Mouse (Mus musculus) embryonic stem cell, embryonic (primary cell): ENCODE measurements around the gene Epb41l3.

Experiments used
- CTCF ChIA-PET, 4 experiments: fragments of 300-600 bp in 2 of 4; fragments of 350-600 bp in 2 of 4; sonication (Branson Sonifier 250); formaldehyde crosslinking; loops; one replicate each; lab custom pipeline; 2022; ENCODE audit warnings: inconsistent platforms in 2 of 4; lab: Charles Lee
- POLR2A ChIA-PET, 4 experiments: fragments of 300-600 bp in 2 of 4; fragments of 350-600 bp in 2 of 4; sonication (Branson Sonifier 250); formaldehyde crosslinking; loops; one replicate each; lab custom pipeline; 2022; ENCODE audit warnings: antibody characterized with exemption in 4 of 4, inconsistent platforms in 1 of 4; lab: Charles Lee

Gene Epb41l3

GRCm38 (mm10) chr17:69265759-69266463 lies 190.4 kb downstream of the Epb41l3 start:
- ChIA-PET POLR2A (interaction anchor here in 3 of 4 experiments (0.5 to 5.4 kb wide), 10 partner anchors 9 to 1063 kb away, joined by 3 to 32 read pairs (median 5); no protein-coding TSS in a partner anchor), CTCF (interaction anchor here in 3 of 4 experiments (0.6 to 1.7 kb wide), 3 partner anchors 11 kb away, joined by 4 to 7 read pairs (median 4); no protein-coding TSS in a partner anchor)

GRCm38 (mm10) chr17:69266936-69267335 lies 191.5 kb downstream of the Epb41l3 start:
- ChIA-PET CTCF (no interaction called here), POLR2A (interaction anchor here in 2 of 4 experiments (0.9 to 5.4 kb wide), 4 partner anchors 9 to 16 kb away, joined by 4 to 32 read pairs (median 12); no protein-coding TSS in a partner anchor)

GRCm38 (mm10) chr17:69267526-69267925 lies 192.0 kb downstream of the Epb41l3 start:
- POLR2A ChIA-PET = interaction anchor here in 2 of 4 experiments (0.9 to 5.4 kb wide), 4 partner anchors 9 to 16 kb away, joined by 4 to 32 read pairs (median 6); no protein-coding TSS in a partner anchor
- CTCF ChIA-PET = no interaction called here

GRCm38 (mm10) chr17:69277362-69277761 lies 201.9 kb downstream of the Epb41l3 start:
- POLR2A ChIA-PET = interaction anchor here in 3 of 4 experiments (0.6 to 3.6 kb wide), 32 partner anchors 8 to 1725 kb away, joined by 3 to 32 read pairs (median 4); partner anchors contain the start of genes Zbtb14 (in 3 of the 3), Akain1 (in 1 of the 3), Myl12a (in 1 of the 3) and Myom1 (in 1 of the 3)
- CTCF ChIA-PET = interaction anchor here in 1 of 4 experiments (0.9 to 1.0 kb wide), 2 partner anchors 11 to 198 kb away, joined by 3 to 4 read pairs; no protein-coding TSS in a partner anchor

DNA sequence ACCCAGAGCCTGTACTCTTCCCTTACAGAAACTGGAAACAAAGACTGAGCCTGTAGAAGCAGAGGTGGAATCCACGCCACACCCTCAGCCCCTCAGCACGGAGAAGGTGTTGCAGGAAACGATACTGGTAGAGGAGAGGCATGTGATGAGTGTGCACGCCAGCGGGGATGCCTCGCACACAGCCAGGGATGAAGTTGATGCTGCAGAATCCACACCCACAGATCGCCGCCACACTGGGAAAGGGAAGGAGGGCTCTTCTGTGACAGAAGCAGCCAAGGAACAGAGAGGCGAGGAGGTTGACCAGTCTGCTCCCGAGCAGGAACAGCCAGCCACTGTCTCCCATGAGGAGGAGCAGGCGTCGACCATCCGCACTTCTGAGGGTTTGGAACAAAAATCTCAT lies 209.0 kb downstream of the Epb41l3 start:
- POLR2A ChIA-PET = interaction anchor here in 2 of 4 experiments (0.6 to 1.9 kb wide), 7 partner anchors 10 to 354 kb away, joined by 3 to 7 read pairs (median 4); partner anchors contain the start of gene Zbtb14 (in 1 of the 2)
- CTCF ChIA-PET = interaction anchor here in 1 of 4 experiments (1.6 kb wide), 1 partner anchor 65 kb away, joined by 3 read pairs; no protein-coding TSS in a partner anchor

GRCm38 (mm10) chr17:69288130-69288529 lies 212.6 kb downstream of the Epb41l3 start:
- ChIA-PET CTCF (no interaction called here), POLR2A (interaction anchor here in 1 of 4 experiments (1.0 to 1.6 kb wide), 3 partner anchors 11 to 1466 kb away, joined by 3 to 4 read pairs (median 3); no protein-coding TSS in a partner anchor)

- CTCF ChIA-PET = interaction anchor here in 1 of 4 experiments (0.5 kb wide), 1 partner anchor 54 kb away, joined by 4 read pairs; no protein-coding TSS in a partner anchor
- POLR2A ChIA-PET = interaction anchor here in 1 of 4 experiments (0.7 kb wide), 1 partner anchor 292 kb away, joined by 4 read pairs; no protein-coding TSS in a partner anchor
Observed at GRCm38 (mm10) chr17:69290272-69290671, 214.8 kb downstream of the Epb41l3 start.

GRCm38 (mm10) chr17:69301552-69301951 lies 226.1 kb downstream of the Epb41l3 start:
- POLR2A ChIA-PET = no interaction called here

GRCm38 (mm10) chr17:69303579-69304274 lies 228.2 kb downstream of the Epb41l3 start:
- CTCF ChIA-PET = interaction anchor here in 1 of 4 experiments (0.5 kb wide), 1 partner anchor 1405 kb away, joined by 3 read pairs; no protein-coding TSS in a partner anchor
- POLR2A ChIA-PET = interaction anchor here in 2 of 4 experiments (1.0 to 2.2 kb wide), 5 partner anchors 8 to 79 kb away, joined by 3 to 6 read pairs (median 5); partner anchors contain the start of gene Zbtb14 (in 2 of the 2)

More at GRCm38 (mm10) chr17:69301552-69301951, 226.1 kb downstream of the Epb41l3 start:
- CTCF ChIA-PET = no interaction called here

DNA sequence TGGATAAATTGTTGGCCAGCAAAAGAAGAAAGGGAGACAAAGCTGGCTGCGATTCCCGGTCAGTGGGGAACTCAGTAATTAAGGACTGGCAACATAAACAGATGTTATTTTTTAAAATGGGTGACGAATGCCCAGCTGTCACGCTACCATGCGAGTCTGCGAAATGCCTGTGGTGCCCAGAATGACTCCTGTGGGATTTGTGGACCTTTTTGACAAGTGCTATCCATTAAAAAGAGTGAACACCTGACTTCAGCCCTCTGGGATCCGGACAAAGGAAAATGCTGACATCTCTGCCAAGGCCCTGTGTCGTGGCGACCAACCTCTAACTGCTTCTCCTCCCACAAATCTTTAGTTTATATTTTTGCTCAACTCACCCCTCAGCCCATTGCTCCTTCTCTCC lies 232.2 kb downstream of the Epb41l3 start:
- POLR2A ChIA-PET = no interaction called here
- CTCF ChIA-PET = no interaction called here

GRCm38 (mm10) chr17:69309872-69310271 lies 234.4 kb downstream of the Epb41l3 start:
- CTCF ChIA-PET = interaction anchor here in 1 of 4 experiments (0.7 kb wide), 1 partner anchor 24 kb away, joined by 3 read pairs; no protein-coding TSS in a partner anchor
- POLR2A ChIA-PET = interaction anchor here in 1 of 4 experiments (0.7 kb wide), 1 partner anchor 10 kb away, joined by 5 read pairs; no protein-coding TSS in a partner anchor

GRCm38 (mm10) chr17:69320496-69320895 lies 245.0 kb downstream of the Epb41l3 start:
- POLR2A ChIA-PET = no interaction called here
- CTCF ChIA-PET = no interaction called here

- ChIA-PET CTCF (no interaction called here), POLR2A (interaction anchor here in 1 of 4 experiments (1.1 to 1.4 kb wide), 3 partner anchors 9 to 45 kb away, joined by 3 read pairs; no protein-coding TSS in a partner anchor)
Observed at GRCm38 (mm10) chr17:69322721-69323120, 247.2 kb downstream of the Epb41l3 start.
